Mouse (Mus musculus) cerebellum, adult 18-20 months (tissue): ENCODE measurements around the gene Itpk1.
A peak's percentile ranks its signal among the peaks of the same experiment; 100 is the strongest.

Source experiments
- DNase-seq, 2 experiments: peaks; one replicate each; pipeline ENCODE4 v3.0.0; 2021

The Itpk1 gene

DNA sequence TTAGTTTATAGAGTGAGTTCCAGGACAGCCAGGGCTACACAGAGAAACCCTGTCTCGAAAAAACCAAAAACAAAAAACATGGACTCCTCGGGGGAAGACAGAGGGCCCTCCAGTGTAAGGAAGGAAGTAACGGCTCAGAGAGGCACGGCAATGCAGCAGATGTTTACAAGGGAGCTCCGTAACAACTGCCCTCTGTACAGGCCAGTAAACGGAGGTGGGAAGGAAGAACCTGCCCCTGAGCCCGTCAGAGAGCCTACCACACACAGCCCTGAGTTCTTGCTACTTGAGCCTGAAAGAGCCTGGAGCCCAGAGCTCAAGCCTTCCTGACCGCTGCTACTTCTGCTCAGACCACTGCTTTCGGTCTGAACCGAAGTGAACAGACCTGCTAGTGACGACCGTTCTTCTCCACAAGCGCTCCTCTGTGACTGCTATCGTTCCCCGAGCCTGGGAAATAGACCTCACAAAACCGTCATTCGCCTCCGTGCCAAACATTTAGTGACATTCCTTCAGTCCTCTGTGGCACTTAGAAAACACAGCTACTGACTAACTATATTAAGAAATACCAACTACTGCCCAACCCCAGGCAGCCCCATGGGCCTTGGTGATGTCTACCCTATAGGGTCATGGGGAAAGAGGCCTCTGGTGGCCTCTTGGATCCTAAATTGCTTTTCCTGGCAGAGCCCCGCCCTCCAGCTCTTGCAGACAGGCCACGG lies 8.6 kb upstream of the Itpk1 start:
- no peak for DNase-seq

DNA sequence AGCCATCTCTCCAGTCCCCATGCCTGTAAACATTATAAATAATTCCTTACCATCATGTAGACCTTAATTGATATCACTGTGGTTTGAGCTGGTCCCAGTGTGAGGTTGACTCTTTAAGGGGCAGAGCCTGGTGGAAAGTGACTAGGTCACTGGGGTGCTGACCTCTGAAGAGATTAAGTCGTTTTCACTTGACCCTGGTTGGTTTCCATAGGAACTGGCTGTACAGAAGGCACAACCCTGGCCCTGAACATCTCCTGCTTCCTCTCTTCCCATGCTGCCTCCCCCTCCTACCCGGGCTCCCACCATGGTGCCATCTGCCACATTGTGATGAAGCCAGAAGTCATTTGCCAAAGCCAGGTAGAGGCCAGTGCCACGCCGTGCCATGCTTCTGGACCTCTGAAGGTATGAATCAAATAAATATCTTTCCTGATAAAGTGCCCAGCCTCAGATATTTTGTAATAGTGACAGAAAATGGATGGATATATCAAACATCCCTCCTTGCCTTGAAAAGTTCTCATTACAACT lies 6.2 kb upstream of the Itpk1 start:
- peak; percentile 91 to 95 for DNase-seq

DNA sequence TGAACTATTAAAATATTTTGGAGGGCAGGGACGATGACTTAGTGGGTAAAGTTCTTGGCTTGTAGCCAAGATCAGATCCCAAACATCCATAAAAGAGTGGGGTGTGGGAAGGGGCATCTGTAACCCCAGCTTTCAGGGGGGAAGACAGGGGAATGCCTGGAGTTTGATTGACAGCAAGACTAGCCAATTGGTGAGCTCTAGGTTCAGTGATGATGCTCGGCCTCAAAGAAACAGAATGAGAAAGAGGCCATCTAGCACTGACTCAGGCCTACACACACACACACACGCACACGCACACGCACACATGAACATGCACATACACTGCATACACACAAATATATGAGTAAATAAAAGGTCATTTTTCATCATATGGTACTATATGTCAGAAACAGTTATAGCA lies 5.2 kb upstream of the Itpk1 start:
- DNase-seq = no peak

DNA sequence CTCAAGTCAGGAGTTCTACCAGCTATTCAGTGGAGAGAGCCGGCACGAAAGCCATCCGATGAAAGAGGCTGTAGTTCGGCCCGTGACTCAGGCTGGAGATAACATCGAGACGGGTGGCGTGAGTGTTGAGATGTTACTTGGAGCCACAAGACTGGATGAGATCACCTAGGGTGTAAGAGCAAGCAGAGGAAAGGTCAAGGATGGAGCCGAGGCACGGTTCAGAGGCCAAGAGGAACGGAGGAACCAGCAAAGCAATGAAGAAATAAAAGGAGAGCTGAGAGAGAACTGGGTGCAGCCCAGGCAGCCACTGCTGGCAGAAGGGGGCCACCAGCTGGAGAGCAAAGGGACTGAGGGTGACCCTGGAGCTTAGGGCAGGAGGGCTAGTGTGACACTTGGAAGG lies 3.5 kb upstream of the Itpk1 start:
- no peak for DNase-seq

DNA sequence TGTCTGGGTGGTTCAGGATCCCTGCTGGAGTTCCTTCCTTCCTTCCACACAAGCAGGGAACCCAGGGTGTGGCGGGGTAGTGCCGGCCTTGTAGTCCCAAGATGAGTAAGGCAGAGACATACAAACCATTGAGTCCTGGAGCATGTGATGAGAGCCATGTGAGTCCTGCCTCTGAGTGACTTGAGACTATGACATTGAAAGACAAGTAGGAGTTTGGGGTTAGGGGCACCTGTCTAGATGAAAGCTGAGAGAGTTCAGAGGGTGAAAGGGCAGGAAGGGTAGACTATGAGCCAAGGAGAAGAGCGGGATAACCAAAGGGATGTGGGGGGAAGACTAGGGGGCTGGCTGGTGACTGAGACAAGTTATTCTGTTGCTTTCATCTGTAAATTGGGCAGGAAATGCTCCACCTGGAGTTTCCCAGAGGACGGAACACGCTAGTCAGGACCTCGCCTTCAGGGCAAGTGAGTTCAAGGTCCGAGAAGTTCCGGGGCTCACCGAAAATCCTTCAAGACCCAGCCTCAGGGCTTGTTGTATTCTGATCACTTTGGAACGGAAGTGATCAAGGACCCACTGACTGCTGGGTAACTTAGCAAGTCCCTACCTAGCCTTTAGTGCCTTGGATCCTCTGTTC lies 2.2 kb upstream of the Itpk1 start:
- DNase-seq = no peak

DNA sequence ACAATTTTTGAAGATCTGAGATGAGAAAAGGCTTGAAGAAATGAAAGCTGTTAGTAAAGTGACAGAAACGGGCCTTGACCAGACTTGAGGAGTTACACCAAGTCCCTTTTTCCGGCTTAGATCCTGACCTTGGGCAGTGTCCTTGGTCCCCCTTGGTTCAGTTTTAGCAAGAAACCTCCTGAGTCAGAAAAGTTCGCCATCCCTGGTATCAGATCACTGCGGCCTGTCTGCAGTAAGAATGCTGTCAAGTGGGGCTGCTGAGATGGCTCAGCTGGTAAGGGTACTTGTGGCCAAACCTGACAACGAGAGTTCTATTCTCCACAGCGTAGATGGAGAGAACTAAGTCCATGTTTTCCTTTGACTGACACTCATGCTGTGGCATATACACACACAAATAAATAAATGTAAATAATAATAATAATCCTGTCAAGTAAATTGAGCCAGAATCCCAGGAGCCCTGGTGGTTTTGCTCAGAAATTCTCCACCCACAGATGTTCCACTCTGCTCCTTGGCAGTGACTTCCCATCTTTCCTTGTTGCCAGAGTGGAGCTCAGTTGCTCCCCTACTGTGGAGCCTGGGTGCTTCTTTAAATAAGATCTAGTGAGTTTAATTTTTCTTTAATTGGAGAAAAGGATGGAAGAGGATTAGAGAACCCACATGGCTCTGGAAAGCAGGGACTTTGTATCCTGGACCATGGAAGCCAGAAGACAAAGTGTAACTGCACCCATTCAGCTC lies 1.3 kb upstream of the Itpk1 start:
- no peak for DNase-seq

DNA sequence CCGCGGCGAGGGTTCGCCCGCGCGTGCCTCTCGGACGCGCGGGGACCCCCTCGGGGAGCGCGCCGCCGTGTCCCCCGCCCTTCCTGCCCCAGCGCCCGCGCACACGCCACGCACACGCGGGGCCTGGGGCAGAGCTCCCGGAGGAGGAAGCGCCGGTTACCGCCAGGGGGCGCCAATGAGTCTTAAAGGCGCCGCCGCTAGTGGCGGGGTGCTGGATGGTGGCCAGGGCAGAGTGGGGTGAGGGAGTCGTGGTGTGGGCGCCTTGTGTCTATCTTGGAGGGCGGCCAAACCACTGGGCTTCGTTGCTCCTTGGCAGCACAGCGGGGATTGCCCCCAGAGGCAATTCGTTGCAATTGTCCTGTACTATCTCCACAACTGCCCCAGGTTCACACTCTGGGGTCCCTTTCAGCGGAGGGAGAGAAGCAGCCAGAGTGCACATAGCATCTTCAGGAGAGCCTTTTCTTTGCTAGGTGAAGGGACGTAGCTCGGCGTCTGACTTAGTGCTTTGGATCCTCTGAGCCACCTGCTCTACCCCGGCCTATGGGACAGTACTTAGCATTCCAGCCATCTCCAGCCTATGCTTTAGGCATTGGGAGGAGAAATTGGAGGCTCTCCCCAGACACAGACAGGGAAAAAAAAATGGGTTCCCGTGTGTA lies 614 bp upstream of the Itpk1 start:
- peak; percentile 90 to 97 for DNase-seq

DNA sequence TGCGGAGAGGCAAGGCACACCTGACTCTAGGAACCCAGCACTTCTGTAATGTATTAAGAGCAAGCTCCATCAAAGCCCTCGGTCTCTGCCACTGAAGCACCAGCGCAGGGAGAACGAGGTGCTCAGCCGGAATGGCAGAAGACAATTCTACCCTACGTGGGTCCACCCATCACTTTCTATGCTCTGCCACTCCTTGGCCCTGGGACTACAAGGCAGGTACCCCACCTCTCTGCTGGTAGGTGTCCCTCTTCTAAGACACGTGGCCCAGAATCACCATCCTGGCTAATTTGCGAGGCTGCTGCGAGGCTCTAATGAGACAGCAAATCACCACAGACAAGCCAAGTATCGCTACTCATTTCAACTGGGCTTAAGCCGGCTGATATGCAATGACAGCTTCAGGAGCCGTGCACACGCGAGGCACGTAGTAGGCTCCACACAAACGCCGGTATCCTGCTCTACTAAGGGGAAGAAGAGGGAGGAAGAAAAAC lies 765 bp downstream of the Itpk1 start:
- peak in 1 of 2 experiments; percentile 55 for DNase-seq

DNA sequence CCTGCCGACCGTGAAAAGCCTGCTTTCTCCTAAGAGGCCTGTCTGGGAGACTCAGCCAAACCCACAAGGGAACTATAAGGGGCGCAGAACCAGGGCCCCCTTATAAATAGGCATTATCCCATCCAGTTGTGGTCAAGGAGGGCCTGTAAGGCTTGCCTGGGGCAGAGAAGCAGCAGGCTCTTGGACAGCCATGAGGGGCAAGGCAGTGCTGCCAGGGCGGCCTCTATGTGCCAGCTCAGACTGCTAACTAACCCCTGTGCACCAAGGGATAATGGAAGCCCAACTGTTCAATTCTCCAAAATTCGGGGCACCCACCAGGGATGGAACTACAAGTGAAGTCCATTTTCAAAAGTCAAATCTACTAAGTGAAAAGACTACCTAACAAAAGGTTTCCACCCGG lies 1.3 kb downstream of the Itpk1 start:
- peak; percentile 57 to 64 for DNase-seq

DNA sequence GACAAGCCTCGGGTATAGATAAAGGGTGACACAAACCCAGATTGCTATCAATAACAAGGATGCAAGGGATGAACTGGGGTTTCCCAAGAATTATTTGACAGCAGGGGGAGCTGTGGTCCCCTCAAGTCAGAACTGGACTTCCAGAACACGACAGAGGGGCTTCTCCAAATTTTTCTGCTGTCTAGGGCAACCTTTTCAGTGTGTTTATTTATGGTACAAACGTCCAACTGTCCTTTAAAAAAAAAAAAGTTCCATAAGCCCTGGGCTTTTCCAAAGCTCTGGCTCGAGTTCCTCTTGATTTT lies 1.7 kb downstream of the Itpk1 start:
- peak; percentile 67 for DNase-seq

DNA sequence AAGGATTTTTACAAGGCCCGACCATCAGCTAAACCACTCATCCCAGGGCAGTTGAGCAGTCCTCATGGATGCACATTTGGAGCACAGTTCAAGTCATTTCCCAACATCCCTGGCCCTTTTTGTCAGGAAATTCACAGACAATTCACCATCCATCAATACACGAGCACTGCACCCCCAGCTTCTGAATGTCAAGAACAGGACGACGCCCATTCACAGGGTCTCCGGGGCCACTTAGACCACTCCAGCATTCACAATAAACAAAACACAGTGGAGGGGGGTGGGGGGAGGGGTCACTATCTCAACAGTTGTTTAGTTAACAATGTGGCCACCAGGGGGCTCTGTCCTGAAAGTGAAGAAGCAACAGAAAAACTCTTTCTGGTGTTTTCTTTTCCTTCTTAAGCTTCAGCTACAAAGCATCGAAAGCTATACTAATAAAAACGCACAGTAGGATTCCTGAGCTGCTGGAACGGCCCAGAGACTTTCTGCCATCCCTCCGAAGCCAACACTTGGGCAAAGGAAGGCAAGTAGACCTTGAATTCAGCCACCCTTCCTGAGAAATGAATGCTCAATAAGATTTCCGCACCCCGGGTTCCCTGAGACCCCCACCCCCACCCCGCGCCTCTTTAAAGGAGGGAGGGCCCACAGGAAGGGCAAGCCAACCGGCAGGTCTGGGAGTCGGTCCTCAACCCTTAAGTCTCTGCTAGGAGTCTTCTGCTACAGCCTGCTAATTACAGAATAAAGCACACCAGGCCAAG lies 2.2 kb downstream of the Itpk1 start:
- peak; percentile 86 to 88 for DNase-seq

DNA sequence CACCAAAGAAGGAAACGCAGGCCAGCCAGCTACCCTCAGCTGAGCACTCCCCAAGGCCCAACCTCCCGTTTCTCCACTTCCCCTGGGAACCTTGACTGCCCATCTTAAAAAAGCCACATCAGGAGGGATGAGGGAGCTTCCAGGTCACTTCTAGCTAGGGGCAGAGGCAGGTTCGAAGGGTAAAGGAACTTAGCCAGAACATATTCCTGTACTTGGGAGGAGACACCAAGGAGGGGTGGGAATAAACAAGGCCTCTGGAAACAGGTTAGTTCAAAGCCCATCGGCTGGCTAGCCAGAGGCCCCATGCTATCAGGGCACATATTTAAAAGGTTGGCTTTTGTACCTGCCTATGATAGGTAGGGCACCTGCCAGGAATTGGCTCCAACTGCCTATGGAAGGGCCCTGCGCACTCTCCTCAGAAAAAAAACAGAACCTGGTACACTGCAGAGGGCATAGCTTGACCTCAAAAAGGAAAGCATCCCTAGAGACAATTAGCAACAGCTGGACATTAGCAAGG lies 3.0 kb downstream of the Itpk1 start:
- DNase-seq = no peak

DNA sequence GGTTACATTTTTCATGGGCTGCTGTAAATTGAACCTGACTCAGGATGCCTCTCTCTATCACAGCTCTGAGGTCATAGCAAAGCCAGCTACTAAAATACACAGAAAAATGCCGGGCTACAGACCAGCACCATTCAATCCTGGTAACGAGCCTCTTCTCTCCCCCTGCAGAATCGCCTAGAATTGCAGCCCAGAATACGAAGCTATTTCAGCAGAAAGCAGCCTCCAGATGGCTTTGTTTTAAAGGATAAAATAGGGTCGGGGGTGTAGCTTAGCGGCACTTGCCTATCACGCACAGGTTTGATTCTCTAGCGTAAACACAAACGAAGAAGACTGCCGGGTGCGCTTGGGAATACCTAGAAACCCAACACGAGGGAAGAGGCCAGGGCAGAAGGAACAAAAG lies 4.3 kb downstream of the Itpk1 start:
- no peak for DNase-seq

DNA sequence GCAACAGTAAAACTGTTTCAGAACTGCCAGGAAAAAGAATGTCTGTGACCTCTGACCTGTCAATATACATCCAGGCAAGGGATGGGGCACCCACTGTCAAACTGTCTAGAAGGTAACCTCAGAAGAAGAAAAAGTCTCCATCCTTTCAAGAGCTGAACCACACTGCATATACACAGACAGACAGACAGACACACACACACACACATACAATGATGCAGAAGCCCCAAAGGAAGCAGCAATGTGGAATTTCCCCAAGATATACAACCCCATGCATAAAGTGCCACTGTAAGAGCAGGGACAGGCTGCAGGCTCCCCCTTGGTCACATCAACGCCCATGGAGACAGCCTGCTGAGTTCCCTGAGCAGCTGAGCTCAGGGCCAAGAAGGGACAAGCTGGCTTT lies 5.6 kb downstream of the Itpk1 start:
- DNase-seq = no peak

DNA sequence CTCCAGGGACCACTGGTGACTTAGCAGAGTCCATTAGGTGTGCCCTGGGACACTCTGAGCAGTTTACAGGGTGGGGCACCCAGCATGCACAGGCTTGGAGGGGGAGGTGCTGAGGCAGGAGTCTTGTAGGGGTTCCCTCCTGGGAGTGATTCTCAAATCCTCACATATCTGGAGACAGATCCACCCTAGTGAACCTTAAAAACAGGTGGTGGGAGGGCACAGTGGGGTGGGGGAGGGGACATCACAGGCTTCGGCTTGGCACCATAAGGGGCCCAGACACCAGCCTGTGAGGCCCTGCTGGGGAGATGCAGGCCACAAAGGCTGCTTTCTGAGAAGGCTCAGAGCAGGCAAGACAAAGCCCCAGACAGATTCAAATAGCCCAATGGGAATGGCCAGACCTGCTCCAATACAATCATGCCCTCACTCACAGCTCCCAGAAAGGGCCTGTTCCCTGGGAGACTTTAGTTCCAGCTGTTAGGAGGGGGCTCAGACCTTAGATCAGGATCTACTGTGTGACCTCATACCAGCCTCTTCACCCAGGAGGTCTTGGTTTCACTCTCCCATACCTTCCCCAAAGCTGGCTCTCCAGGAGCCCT lies 6.5 kb downstream of the Itpk1 start:
- no peak for DNase-seq

DNA sequence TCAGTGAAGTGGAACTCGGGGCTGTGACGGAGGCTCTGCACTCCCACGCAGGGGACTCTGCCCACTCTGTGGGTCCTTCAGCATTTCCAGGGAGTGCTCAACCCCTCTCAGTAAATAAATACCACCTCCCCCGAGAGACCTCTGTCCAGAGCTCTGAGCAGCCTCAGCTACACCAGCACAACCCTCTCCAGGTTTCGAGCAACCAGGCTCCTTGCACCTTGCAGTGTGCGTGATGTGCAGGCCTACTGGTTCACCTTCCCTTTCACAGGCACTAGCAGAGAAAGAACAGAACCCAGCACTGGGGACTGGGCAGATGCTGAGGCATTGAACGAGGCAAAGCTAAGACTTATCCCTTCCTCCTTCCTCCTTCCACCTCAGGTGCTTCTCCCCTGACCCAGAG lies 7.3 kb downstream of the Itpk1 start:
- DNase-seq = no peak

DNA sequence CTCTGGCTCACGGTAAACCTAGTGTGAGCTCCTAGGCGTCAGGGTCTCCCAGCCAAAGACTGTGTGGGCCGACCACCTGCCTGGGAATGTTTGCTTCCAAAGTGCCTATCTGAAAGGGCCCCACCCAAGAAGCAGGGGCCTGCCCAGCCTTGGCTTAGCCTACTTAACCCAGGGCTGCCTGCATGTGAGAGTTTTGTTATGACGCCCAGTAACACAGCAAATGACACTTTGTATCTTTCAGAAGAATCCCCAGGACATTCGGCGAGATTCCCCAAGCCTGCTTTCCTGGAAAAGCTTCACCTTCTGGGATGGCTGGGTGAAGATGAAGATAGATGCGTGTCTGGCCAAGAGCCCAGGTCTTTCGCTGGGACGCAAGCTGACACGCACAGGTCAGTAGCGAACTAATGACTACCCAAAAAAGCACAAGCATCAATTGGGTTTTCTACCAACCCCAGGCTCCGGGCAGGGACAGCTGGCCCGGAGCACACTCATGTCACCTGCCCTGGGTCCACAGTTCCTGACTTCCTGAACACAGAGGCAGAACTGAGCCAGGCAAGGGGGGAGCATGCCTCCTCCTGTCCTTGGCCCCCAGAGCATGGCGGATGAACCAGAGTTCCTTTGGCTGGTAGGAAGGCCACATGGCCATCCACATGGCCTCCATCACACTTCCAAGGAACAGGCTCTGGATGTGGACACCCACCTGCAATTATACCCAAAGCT lies 7.9 kb downstream of the Itpk1 start:
- peak in 1 of 2 experiments; percentile 55 for DNase-seq

DNA sequence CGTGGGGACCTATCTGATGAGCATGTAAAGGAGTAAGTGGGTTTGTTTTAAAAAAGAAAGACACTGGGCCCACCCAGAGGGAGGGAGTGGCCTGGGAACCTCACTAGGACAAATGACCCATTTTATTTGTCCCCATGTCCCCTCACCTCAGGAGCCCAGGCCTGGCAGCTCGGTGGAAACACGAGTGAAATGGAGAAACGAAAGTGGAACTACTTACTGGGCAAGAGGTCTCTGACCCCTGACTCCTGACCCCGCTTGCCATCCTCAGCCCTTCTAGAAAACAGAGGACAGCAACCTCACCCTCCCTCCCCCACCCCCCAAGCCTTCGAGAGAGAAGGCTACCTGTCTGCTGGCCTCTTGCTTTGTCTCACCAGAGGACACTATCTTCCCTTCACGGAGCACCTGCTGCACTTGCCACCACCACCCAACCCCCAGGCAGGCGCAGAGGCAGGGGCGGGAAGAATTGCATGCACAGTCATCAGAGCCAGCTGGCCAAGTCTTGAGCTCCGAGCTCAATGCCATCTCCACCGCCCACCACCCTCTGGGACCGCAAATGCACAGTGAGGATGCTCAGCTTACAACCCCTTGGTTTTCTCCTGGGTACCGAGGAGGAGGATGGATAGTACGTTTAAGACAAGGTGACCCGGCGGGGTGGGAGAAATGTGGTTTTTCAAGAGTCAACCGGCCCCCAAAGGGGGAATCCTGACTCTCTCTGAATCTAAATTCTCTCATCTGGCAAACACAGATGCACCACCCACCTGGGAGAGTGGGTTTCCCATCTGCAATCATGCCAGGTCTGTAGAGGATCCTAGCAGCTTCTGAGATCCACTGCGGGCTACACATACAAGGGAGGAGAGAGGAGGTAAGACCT lies 9.1 kb downstream of the Itpk1 start:
- peak in 1 of 2 experiments; percentile 46 for DNase-seq

DNA sequence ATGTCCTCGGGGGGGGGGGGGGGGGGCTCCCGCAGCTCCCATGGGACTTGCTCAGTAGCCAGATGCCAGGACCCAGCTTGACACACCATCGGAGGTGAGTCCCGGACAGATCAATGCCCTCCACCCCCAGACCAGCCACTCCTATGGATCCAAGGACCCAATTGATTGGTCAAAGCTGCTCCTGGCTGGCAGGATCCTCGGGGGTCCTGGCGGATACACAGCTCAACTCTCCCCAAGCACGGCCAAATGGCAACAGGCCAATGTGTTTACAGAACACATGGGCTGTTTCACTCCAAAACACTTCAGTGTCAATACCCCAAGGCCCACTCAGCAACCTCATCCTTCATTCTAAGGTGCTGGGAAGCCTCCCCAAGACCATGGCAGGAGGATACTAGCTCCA lies 13.0 kb downstream of the Itpk1 start:
- DNase-seq = no peak

DNA sequence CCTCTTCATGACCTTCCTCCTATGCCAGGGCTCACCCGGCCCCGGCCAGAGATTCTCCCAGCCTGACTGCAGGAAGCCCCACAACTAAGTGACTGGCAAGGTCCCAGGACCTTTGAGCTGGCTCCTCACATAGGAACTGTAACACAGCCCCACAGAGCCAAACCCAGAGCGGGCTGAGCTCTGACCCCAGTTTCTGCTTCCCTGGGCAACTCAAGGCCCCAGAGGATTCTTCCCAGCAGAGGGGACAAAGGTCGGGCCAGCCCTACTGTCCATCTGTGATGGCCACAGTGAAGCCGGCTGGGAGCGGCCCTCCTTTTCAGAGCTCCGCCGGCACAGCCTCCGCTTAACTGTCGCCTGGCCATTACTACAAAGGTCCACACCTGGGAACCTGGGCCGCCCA lies 13.6 kb downstream of the Itpk1 start:
- peak in 1 of 2 experiments; percentile 53 for DNase-seq
